Mouse (Mus musculus) effector memory CD4-positive, alpha-beta T cell, adult 5 months (primary cell): ENCODE measurements around the gene Tm2d3. TPM values are rescaled to one million over a fixed set of nuclear protein-coding genes. Genes with fewer than 3 reads are reported as not detected.

Experiments used
- polyA plus RNA-seq: library from polyadenylated mRNA; unstranded; fragments of 100-300 nt; shearing (Covaris generic); gene quantifications from one replicate; pipeline ENCODE4 v1.2.1, GENCODE M21; 2017

The Tm2d3 gene
- 33.3 TPM for polyA plus RNA-seq

GRCm38 (mm10) chr7:65690869-65691268, at the start of gene Tm2d3:
TSS of gene Tm2d3 (plus strand) at chr7:65691169.

GRCm38 (mm10) chr7:65644643-65645351, 46.2 kb upstream of the Tm2d3 start, which contains the start of gene Tarsl2:
TSS of gene Tarsl2 (plus strand) at chr7:65644898.

Other genes with a start within 250 kb of the Tm2d3 start
- gene Tjp1, start 163.4 kb upstream of the Tm2d3 start, polyA plus RNA-seq, result not detected
- 4.4 TPM for gene Tarsl2, start 46.3 kb upstream of the Tm2d3 start, polyA plus RNA-seq
- gene Pcsk6, start 170.6 kb downstream of the Tm2d3 start, polyA plus RNA-seq, result not detected